ENCODE assay signal across 8 mouse cellular contexts in the genomic region with DNA sequence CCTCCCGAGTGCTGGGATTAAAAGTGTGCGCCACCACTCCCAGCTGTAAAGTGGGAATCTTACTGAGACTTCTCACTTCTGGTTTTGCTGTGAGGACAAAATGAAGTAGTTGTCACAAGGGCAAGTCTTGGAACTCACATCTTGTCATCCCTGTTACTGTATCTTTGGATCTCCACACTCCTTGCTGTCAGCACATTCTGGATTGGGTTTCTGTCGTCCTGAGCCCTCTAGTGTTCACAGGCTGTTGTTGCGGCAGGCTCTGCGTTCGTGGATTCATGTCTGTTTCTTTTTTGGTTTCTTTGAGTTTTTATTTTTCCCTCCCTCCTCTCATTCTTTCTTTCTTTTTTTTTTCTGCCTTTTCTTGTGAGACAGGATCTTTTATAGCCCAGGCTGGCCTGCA. TPM values are rescaled to one million over a fixed set of nuclear protein-coding genes. Genes with fewer than 3 reads are reported as not detected.
A peak's percentile ranks its signal among the peaks of the same experiment; 100 is the strongest.
DNase-seq lines count a peak whose midpoint lies in the region; ATAC-seq and TF ChIP-seq lines count a peak whose summit lies in the region.

No protein-coding gene starts in this region.

- peak; percentile 92 for TF ChIP-seq CTCF in cortical plate, adult 2 months (IDR thresholded peaks at IDR 0.05; ENCODE audit: extremely low read depth, insufficient read depth, low read length)

- H3K27ac ChIP-seq in intestine, embryonic 14.5 days (ENCODE audit: low read depth) = no peak overlapping the region
- H3K27ac ChIP-seq in intestine, embryonic 16.5 days (ENCODE audit: low read length) = no peak overlapping the region
- no peak overlapping the region for H3K27ac ChIP-seq in cortical plate, adult 2 months (ENCODE audit: insufficient read depth, low read length)

- no peaks in the 10 kb centered on the region for H3K27me3 ChIP-seq in intestine, embryonic 14.5 days (replicated peaks; ENCODE audit: control insufficient read depth, insufficient read depth, low read length)
- no peaks in the 10 kb centered on the region for H3K27me3 ChIP-seq in intestine, embryonic 16.5 days (replicated peaks; ENCODE audit: control insufficient read depth, insufficient read depth, low read length)

- intact Hi-C loops in heart, postnatal 10 days (cut with DNase I) = loop anchor here (2.0 to 10.0 kb wide), 5 partner anchors 48 to 446 kb away; a partner anchor contains a TSS

- no peak overlapping the region for H3K9ac ChIP-seq in intestine, embryonic 14.5 days (ENCODE audit: low read length)
- H3K9ac ChIP-seq in intestine, embryonic 16.5 days (ENCODE audit: low read depth, low read length) = no peak overlapping the region

- peak; percentile 66 for DNase-seq in intestine, embryonic 14.5 days (ENCODE audit: low spot score)
- DNase-seq in ES-CJ7 (ENCODE audit: low read depth, low spot score) (peak; percentile 68), liver (peak; percentile 86)
- peak; percentile 78 to 79 for DNase-seq in heart, postnatal 10 days
- peak; percentile 80 for DNase-seq in retina, embryonic 14.5 days (ENCODE audit: low spot score)

- peak overlapping the region; percentile 13; the same call in 1 of the 2 replicates for H3K4me2 ChIP-seq in intestine, embryonic 14.5 days (ENCODE audit: low read length)
- H3K4me2 ChIP-seq in intestine, embryonic 16.5 days (ENCODE audit: low read depth, low read length) = no peak overlapping the region

- no peaks in the 10 kb centered on the region for H3K9me3 ChIP-seq in intestine, embryonic 14.5 days (ENCODE audit: control insufficient read depth, low read length)
- H3K9me3 ChIP-seq in intestine, embryonic 16.5 days (ENCODE audit: control insufficient read depth, low read length) = no peaks in the 10 kb centered on the region

- WGBS in intestine, embryonic 14.5 days = 37% methylated on average over 6 of the region's 6 CpGs
- WGBS in intestine, embryonic 16.5 days = 32% methylated on average over 6 of the region's 6 CpGs

- no peak for TF ChIP-seq POLR2A in cortical plate, adult 2 months (IDR thresholded peaks at IDR 0.05; ENCODE audit: extremely low read depth, insufficient read depth, low read length)

- no peaks in the 10 kb centered on the region for H3K36me3 ChIP-seq in intestine, embryonic 14.5 days (ENCODE audit: control insufficient read depth, insufficient read depth, low read length)
- no peaks in the 10 kb centered on the region for H3K36me3 ChIP-seq in intestine, embryonic 16.5 days (ENCODE audit: control insufficient read depth, insufficient read depth, low read length)

- ATAC-seq in intestine, embryonic 14.5 days (replicated peaks; ENCODE audit: low FRiP score, low TSS enrichment, low read depth) = no peak
- no peak for ATAC-seq in intestine, embryonic 16.5 days
- ATAC-seq in monocyte, adult 5-6 weeks (replicated peaks; ENCODE audit: insufficient number of reproducible peaks, low FRiP score, low TSS enrichment, poor library complexity, severe bottlenecking) = no peak; the same call in 1 of the 2 replicates

- H3K4me1 ChIP-seq in intestine, embryonic 14.5 days (replicated peaks; ENCODE audit: control insufficient read depth, insufficient read depth, low read length) = peaks cover 6% of the 10 kb centered on the region; the same call in 1 of the 2 replicates
- H3K4me1 ChIP-seq in intestine, embryonic 16.5 days (ENCODE audit: control insufficient read depth, insufficient read depth, low read length) = peaks cover 7% of the 10 kb centered on the region; the same call in 1 of the 2 replicates
- H3K4me1 ChIP-seq in cortical plate, adult 2 months (ENCODE audit: control insufficient read depth, insufficient read depth, low read length) = peaks cover 2% of the 10 kb centered on the region; the same call in 1 of the 2 replicates

- H3K4me3 ChIP-seq in intestine, embryonic 14.5 days (ENCODE audit: low read depth, low read length) = no peak overlapping the region
- H3K4me3 ChIP-seq in intestine, embryonic 16.5 days (ENCODE audit: low read length) = no peak overlapping the region
- no peak overlapping the region for H3K4me3 ChIP-seq in cortical plate, adult 2 months (ENCODE audit: insufficient read depth, low read length)

RNA-seq across cellular contexts. Expression of a gene that starts 20.4 kb away (rescaled TPM):
- polyA plus RNA-seq in intestine, embryonic 14.5 days (2014; fragmentation: Nextera tagmentation; extraction: Ambion mirVana) = 48.4 and 52.8 TPM in 2 replicates
- polyA plus RNA-seq in intestine, embryonic 16.5 days (2015; fragmentation: Nextera tagmentation; extraction: Ambion mirVana) = 14.4 and 16.2 TPM in 2 replicates
- polyA plus RNA-seq in cortical plate, adult 2 months (2012; rRNA removed) = 97.6 and 99.1 TPM in 2 replicates
- total RNA-seq in heart, postnatal 10 days (2021) = 100 to 1,000 TPM; 118 to 134 TPM
- total RNA-seq in monocyte, adult 5-6 weeks (2017) = 13.3 to 55.4 TPM (median 22.1 TPM) in 3 replicates

RNA-seq across cellular contexts. Expression of a gene that starts 35.1 kb away (rescaled TPM):
- 4.2 and 4.8 TPM in 2 replicates for polyA plus RNA-seq in intestine, embryonic 14.5 days (2014; fragmentation: Nextera tagmentation; extraction: Ambion mirVana)
- polyA plus RNA-seq in intestine, embryonic 16.5 days (2015; fragmentation: Nextera tagmentation; extraction: Ambion mirVana) = 4.0 and 5.0 TPM in 2 replicates
- polyA plus RNA-seq in cortical plate, adult 2 months (2012; rRNA removed) = 34.5 and 36.4 TPM in 2 replicates
- total RNA-seq in heart, postnatal 10 days (2021) = 10 to 100 TPM; 29.3 to 31.6 TPM
- total RNA-seq in monocyte, adult 5-6 weeks (2017) = 1.2 TPM in 1 of 3 replicates, not detected in the others

RNA-seq across cellular contexts. Expression of a gene that starts 45.8 kb away (rescaled TPM):
- polyA plus RNA-seq in intestine, embryonic 14.5 days (2014; fragmentation: Nextera tagmentation; extraction: Ambion mirVana) = 1.5 and 1.7 TPM in 2 replicates
- 2.1 and 2.2 TPM in 2 replicates for polyA plus RNA-seq in intestine, embryonic 16.5 days (2015; fragmentation: Nextera tagmentation; extraction: Ambion mirVana)
- polyA plus RNA-seq in cortical plate, adult 2 months (2012; rRNA removed) = 3.2 and 3.7 TPM in 2 replicates
- 10 to 100 TPM; 24.3 to 38.1 TPM for total RNA-seq in heart, postnatal 10 days (2021)
- total RNA-seq in monocyte, adult 5-6 weeks (2017) = 9.3 to 23.1 TPM (median 14.2 TPM) in 3 replicates
